Mouse (Mus musculus) kidney, postnatal 4 days (tissue): ENCODE results near the gene Golph3.

Source experiments
- DNase-seq, 2 experiments: peaks; one replicate each; pipeline ENCODE4 v3.0.0; 2021; ENCODE audit warnings: mixed read lengths in 2 of 2

Gene Golph3

DNA sequence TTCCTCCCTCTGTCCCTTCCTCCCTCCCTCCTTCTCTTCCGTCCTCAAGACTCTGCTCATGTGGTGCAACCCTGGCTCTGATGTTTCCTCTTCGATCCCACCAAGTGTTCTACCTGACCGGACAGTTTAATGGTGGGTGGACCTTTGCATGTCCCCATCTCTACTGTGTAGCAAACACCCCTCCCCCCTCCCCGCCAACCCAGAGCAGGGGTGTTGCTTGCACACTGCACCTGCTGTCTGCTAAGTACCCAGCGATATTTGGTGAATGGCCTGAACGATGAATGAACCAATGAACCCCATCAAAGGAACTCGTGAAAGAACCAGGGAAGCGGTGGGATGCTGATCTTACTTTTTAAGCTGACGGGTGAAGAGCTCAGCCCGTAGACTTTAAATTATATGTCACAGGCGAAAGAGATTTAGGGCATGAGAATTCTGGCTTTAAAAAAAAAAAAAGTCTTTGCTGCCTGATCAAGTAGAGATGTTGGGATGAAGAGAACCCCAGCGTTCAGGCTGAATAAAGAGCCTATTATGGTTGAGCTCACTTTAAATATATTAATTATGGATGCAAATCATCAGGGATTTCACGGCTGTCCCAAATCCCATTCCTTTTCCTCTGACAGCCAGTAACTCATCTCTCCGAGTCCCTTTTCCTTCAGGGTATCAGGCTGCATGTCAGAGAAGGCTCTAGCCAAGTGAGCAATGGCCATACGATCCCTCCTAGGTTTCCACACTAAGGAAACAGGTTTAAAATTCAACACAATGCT, 67.7 kb downstream of the Golph3 start:
- DNase-seq: no peak

DNA sequence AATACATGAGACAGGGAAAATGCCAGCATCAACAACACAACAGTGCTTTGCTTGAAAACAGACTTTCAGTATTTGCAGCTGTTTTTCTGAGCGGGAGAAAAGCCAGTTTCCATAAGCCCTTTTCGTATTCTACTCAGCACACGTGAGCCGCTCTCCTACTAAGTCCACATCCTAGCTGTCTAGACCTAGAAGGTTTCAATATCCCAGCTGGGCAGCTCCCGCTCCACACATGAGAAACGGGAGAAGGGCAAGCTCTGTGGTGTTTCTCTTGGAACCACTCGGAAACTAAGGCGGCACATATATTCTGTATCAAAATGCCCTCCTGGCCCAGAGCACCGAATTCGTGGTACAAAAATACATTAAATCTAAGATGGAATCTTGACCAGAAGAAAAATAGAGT, 73.5 kb downstream of the Golph3 start:
- DNase-seq: no peak

DNA sequence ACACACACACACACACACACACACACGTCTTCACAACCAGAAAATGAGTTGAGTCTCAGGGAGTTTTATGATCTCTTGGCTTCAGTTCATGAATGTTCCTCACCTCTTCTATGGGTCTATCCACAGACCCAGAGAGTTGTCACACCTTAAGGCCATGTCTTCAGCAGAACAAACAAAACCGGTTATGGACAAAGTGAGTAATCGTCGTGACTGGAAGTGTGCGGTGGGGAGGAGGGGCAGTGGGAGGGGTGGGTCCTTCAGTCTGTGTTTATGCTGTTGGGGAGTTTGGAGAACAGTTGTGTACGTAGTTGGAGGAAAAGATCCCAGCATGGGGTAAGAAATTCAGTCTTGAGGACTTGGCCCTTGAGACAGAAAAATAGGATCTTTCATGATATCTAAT, 75.8 kb downstream of the Golph3 start:
- no peak for DNase-seq
